Mouse (Mus musculus) testis, adult 2 months (tissue): ENCODE results near the gene Il2rb.

Source experiments
- CTCF ChIP-seq: fragments of 200-500 bp; IDR thresholded peaks from 2 replicates; pipeline ENCODE4 v1.5.1; 2012; ENCODE audit warnings: low read depth, mild to moderate bottlenecking, inconsistent platforms, low read length, moderate library complexity; ENCODE audit not compliant: control insufficient read depth, insufficient read depth, insufficient replicate concordance
- POLR2A ChIP-seq: fragments of 200-500 bp; IDR thresholded peaks from 2 replicates; pipeline ENCODE4 v1.6.1; 2012; ENCODE audit warnings: low read depth, mild to moderate bottlenecking, inconsistent platforms, low read length, moderate library complexity; ENCODE audit not compliant: control insufficient read depth

DNA sequence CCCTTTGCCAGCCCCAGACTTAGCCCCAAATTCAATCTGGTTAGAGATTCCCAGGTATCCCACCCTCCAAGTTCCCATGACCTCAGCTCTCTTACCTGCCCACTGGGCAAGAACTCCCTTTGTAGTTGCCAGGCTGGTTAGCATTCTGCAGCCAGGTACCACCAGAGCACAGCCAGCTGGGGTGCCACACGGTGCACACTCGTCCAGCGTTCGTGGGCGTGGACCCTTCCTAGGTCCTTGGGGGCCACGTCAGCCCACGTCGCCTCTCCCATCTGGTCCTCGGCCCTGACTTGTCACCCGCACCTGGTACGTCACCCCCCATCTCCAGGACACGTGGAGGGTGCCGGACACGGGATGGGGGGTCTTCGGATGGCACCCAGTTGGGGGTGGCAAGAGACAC lies 49.0 kb upstream of the Il2rb start:
- TF ChIP-seq CTCF (no peak), POLR2A (no peak)
